Comparison of ENCODE assay signal across 31 mouse cellular contexts in genomic region chr5:149430943-149431342, GRCm38 (mm10). TPM values are rescaled to one million over a fixed set of nuclear protein-coding genes. Genes with fewer than 3 reads are reported as not detected.
"Had no signal": no experiment of that assay in that cellular context is flagged by ENCODE, and none has a peak within 500 bp of the region (broad histone marks: within the 10 kb centered on the region; RNA-seq: fewer than 3 reads in every experiment).

No protein-coding gene starts in this region.

- H3K4me2 ChIP-seq: heart, embryonic 12.5 days; hindbrain, embryonic 12.5 days; hindbrain, embryonic 14.5 days; kidney, embryonic 15.5 days; limb, embryonic 13.5 days; limb, embryonic 15.5 days had no signal

- H3K36me3 ChIP-seq: heart, embryonic 10.5 days; heart, embryonic 12.5 days; hindbrain, embryonic 10.5 days; hindbrain, embryonic 12.5 days; kidney, embryonic 15.5 days; limb, embryonic 13.5 days; limb, embryonic 15.5 days had no signal

- H3K27ac ChIP-seq: gastrocnemius, adult 2 months; heart, embryonic 10.5 days; hindbrain, embryonic 10.5 days; hindbrain, embryonic 12.5 days; hindbrain, embryonic 14.5 days; kidney, embryonic 15.5 days; kidney, postnatal 0 days; limb, embryonic 13.5 days; limb, embryonic 15.5 days had no signal

- ATAC-seq: hindbrain, embryonic 16.5 days; intestine, embryonic 16.5 days had no signal

- H3K9ac ChIP-seq: heart, embryonic 12.5 days; hindbrain, embryonic 12.5 days; hindbrain, embryonic 14.5 days; kidney, embryonic 15.5 days; limb, embryonic 13.5 days; limb, embryonic 15.5 days had no signal

- H3K9me3 ChIP-seq: heart, embryonic 10.5 days; heart, embryonic 12.5 days; hindbrain, embryonic 10.5 days; hindbrain, embryonic 12.5 days; kidney, embryonic 15.5 days; limb, embryonic 13.5 days; limb, embryonic 15.5 days had no signal

- H3K4me3 ChIP-seq: gastrocnemius, adult 2 months; heart, embryonic 10.5 days; heart, embryonic 12.5 days; hindbrain, embryonic 10.5 days; hindbrain, embryonic 12.5 days; kidney, embryonic 15.5 days; limb, embryonic 13.5 days; limb, embryonic 15.5 days had no signal

- DNase-seq: gastrocnemius, adult 2 months; gastrocnemius, postnatal 10 days; gastrocnemius, postnatal 25 days; heart, adult 18-20 months; heart, postnatal 10 days; heart, postnatal 4 days; kidney, adult 11 months; kidney, adult 2 months; kidney, adult 9 months; kidney, postnatal 14 days; kidney, postnatal 36 days; layer of hippocampus, adult 9-11 months; layer of hippocampus, postnatal 36 days; left cerebral cortex, postnatal 4 days had no signal

- H3K27me3 ChIP-seq: heart, embryonic 12.5 days; hindbrain, embryonic 12.5 days; kidney, embryonic 15.5 days; limb, embryonic 13.5 days; limb, embryonic 15.5 days had no signal

RNA-seq across cellular contexts. Expression of gene Tex26, which starts 8.5 kb away (rescaled TPM):
- total RNA-seq: gastrocnemius, adult 2 months; gastrocnemius, postnatal 25 days; heart, adult 18-20 months; heart, adult 8-10 months; heart, postnatal 10 days; heart, postnatal 25 days; layer of hippocampus, adult 18-20 months; left cerebral cortex, postnatal 25 days had no signal
- polyA plus RNA-seq: kidney, adult 2 months; large intestine, adult 2 months had no signal

RNA-seq across cellular contexts. Expression of gene Medag, which starts 19.4 kb away (rescaled TPM):
- total RNA-seq: granulocyte monocyte progenitor cell, adult 5-6 weeks had no signal
